Comparison of ENCODE assay signal across 29 mouse cellular contexts in the genomic region with DNA sequence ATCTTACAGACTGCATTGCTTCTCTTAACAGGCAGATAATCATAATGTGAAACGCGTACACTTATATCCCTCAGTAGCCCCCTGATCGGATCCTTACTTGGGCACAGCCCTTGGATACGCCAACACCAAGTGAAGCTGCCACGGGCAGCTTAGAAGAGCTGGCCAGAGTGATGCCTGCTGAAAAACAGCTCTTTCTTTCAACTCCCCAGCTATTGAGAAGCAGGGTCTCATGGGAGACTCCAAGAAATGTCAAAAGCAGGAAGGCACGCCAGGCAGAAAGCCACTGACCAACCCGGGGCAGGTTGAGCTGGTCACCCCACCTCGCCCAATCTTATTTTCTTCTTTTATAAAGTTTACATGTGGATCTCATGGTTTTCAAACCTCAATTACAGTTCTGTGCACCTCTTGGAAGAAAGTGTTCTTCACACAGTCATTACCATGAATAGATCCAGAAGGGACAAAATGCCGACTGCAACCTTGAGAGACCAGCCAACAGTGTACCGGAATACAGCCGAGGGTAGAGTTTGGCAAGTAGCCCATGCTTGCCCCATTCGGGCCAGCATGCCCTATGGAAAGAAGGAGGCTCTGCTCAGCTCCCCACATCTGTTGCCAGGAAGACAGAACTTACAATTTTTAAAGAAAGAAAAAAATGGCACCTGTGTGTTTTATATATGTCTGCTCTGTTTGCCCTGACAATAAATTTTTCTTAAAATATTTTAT. TPM values are rescaled to one million over a fixed set of nuclear protein-coding genes. Genes with fewer than 3 reads are reported as not detected.
DNase-seq lines count a peak whose midpoint lies in the region; ATAC-seq and TF ChIP-seq lines count a peak whose summit lies in the region.
"Had no signal": no experiment of that assay in that cellular context is flagged by ENCODE, and none has a peak within 500 bp of the region (broad histone marks: within the 10 kb centered on the region; RNA-seq: fewer than 3 reads in every experiment).

No protein-coding gene starts in this region.

- no peaks in the 10 kb centered on the region for H3K27me3 ChIP-seq in heart, embryonic 16.5 days (ENCODE audit: control insufficient read depth, insufficient read depth, low read length)
- no peaks in the 10 kb centered on the region for H3K27me3 ChIP-seq in hindbrain, postnatal 0 days (ENCODE audit: insufficient read depth, low read length)
- H3K27me3 ChIP-seq in hindbrain, embryonic 10.5 days (ENCODE audit: insufficient read depth, poor library complexity, severe bottlenecking), result no peaks in the 10 kb centered on the region
- H3K27me3 ChIP-seq: embryonic facial prominence, embryonic 12.5 days; forebrain, embryonic 15.5 days; limb, embryonic 12.5 days; liver, embryonic 15.5 days; midbrain, embryonic 15.5 days; neural tube, embryonic 12.5 days had no signal

- no peak overlapping the region for H3K4me3 ChIP-seq in heart, embryonic 16.5 days (ENCODE audit: low read length)
- no peak overlapping the region for H3K4me3 ChIP-seq in hindbrain, postnatal 0 days (ENCODE audit: low read length)
- H3K4me3 ChIP-seq in hindbrain, embryonic 10.5 days, result no peak overlapping the region
- H3K4me3 ChIP-seq: embryonic facial prominence, embryonic 12.5 days; forebrain, embryonic 15.5 days; heart, embryonic 10.5 days; left cerebral cortex, adult 2 months; limb, embryonic 12.5 days; liver, embryonic 15.5 days; midbrain, embryonic 15.5 days; neural tube, embryonic 12.5 days had no signal

- intact Hi-C loops in heart, postnatal 10 days (cut with DNase I), result no loop called here

- H3K4me2 ChIP-seq in heart, embryonic 16.5 days (ENCODE audit: low read depth, low read length), result no peak overlapping the region
- no peak overlapping the region for H3K4me2 ChIP-seq in hindbrain, postnatal 0 days (ENCODE audit: low read depth, low read length)
- H3K4me2 ChIP-seq: embryonic facial prominence, embryonic 12.5 days; forebrain, embryonic 15.5 days; limb, embryonic 12.5 days; liver, embryonic 15.5 days; lung, embryonic 14.5 days; midbrain, embryonic 15.5 days; neural tube, embryonic 12.5 days had no signal

- no peak overlapping the region for H3K9ac ChIP-seq in heart, embryonic 16.5 days (ENCODE audit: low read length)
- H3K9ac ChIP-seq in hindbrain, postnatal 0 days (replicated peaks; ENCODE audit: low read length), result no peak overlapping the region
- H3K9ac ChIP-seq: embryonic facial prominence, embryonic 12.5 days; forebrain, embryonic 15.5 days; limb, embryonic 12.5 days; liver, embryonic 15.5 days; lung, embryonic 14.5 days; midbrain, embryonic 15.5 days; neural tube, embryonic 12.5 days had no signal

- no peak for TF ChIP-seq CTCF in hindbrain, postnatal 0 days (IDR thresholded peaks at IDR 0.05; ENCODE audit: low read depth)

- H3K4me1 ChIP-seq in heart, embryonic 16.5 days (ENCODE audit: control insufficient read depth, insufficient read depth, low read length), result peaks cover 29% of the 10 kb centered on the region
- H3K4me1 ChIP-seq in hindbrain, postnatal 0 days (ENCODE audit: insufficient read depth, low read length), result no peaks in the 10 kb centered on the region
- H3K4me1 ChIP-seq in hindbrain, embryonic 10.5 days (replicated peaks), result no peaks in the 10 kb centered on the region
- H3K4me1 ChIP-seq: embryonic facial prominence, embryonic 12.5 days; forebrain, embryonic 15.5 days; limb, embryonic 12.5 days; liver, embryonic 15.5 days; midbrain, embryonic 15.5 days; neural tube, embryonic 12.5 days had no signal

- no peak for ATAC-seq in heart, embryonic 16.5 days (replicated peaks; ENCODE audit: extremely low read depth, insufficient read depth, low FRiP score)
- ATAC-seq in hindbrain, postnatal 0 days, result peak; percentile 78
- ATAC-seq: forebrain, embryonic 15.5 days; inflammation-experienced regulatory T-cells, adult 6 months; midbrain, embryonic 15.5 days; Patski had no signal

- DNase-seq in adrenal gland, postnatal 14 days, result peak; percentile 36
- DNase-seq in adrenal gland, adult 18-20 months (ENCODE audit: low spot score in 2 of 2), result no peak
- DNase-seq in heart, postnatal 10 days, result no peak
- DNase-seq in hindbrain, postnatal 0 days (ENCODE audit: low spot score), result peak; percentile 67
- no peak for DNase-seq in hindbrain, embryonic 10.5 days (ENCODE audit: low spot score)
- no peak for DNase-seq in spleen, postnatal 36 days (ENCODE audit: low spot score in 2 of 2)
- DNase-seq: cerebellum, adult 11-12 months; cerebellum, adult 9-11 months; embryo, embryonic 11 days; heart, postnatal 36 days; kidney, adult 11 months; kidney, postnatal 14 days; lung, embryonic 14.5 days; lung, postnatal 14 days; right cerebral cortex, postnatal 4 days; thymus, adult 2 months; thymus, postnatal 36 days had no signal

- no peaks in the 10 kb centered on the region for H3K9me3 ChIP-seq in heart, embryonic 16.5 days (replicated peaks; ENCODE audit: control insufficient read depth, low read length)
- no peaks in the 10 kb centered on the region for H3K9me3 ChIP-seq in hindbrain, postnatal 0 days (ENCODE audit: low read length)
- H3K9me3 ChIP-seq in hindbrain, embryonic 10.5 days, result no peaks in the 10 kb centered on the region
- H3K9me3 ChIP-seq: embryonic facial prominence, embryonic 12.5 days; forebrain, embryonic 15.5 days; heart, embryonic 10.5 days; limb, embryonic 12.5 days; liver, embryonic 15.5 days; midbrain, embryonic 15.5 days; neural tube, embryonic 12.5 days had no signal

- peaks cover 26% of the 10 kb centered on the region for H3K36me3 ChIP-seq in heart, embryonic 16.5 days (ENCODE audit: control insufficient read depth, insufficient read depth)
- H3K36me3 ChIP-seq in hindbrain, postnatal 0 days (ENCODE audit: insufficient read depth, low read length), result no peaks in the 10 kb centered on the region
- H3K36me3 ChIP-seq in hindbrain, embryonic 10.5 days, result peaks cover 11% of the 10 kb centered on the region; the same call in 1 of the 2 replicates
- H3K36me3 ChIP-seq: forebrain, embryonic 15.5 days; liver, embryonic 15.5 days; midbrain, embryonic 15.5 days; neural tube, embryonic 12.5 days had no signal

- WGBS in heart, embryonic 16.5 days, result 77% methylated on average over 12 of the region's 12 CpGs
- 71% methylated on average over 12 of the region's 12 CpGs for WGBS in hindbrain, postnatal 0 days
- WGBS in hindbrain, embryonic 10.5 days, result 89% methylated on average over 12 of the region's 12 CpGs

- peak overlapping the region; percentile 10; the same call in 1 of the 2 replicates for H3K27ac ChIP-seq in heart, embryonic 16.5 days (ENCODE audit: low read length)
- peak overlapping the region; percentile 52 for H3K27ac ChIP-seq in hindbrain, postnatal 0 days
- H3K27ac ChIP-seq in hindbrain, embryonic 10.5 days, result no peak overlapping the region
- H3K27ac ChIP-seq: embryonic facial prominence, embryonic 12.5 days; forebrain, embryonic 15.5 days; heart, embryonic 10.5 days; left cerebral cortex, adult 2 months; limb, embryonic 12.5 days; liver, embryonic 15.5 days; midbrain, embryonic 15.5 days; neural tube, embryonic 12.5 days had no signal

RNA-seq across cellular contexts. Expression of gene Ppp1r3c, which starts 7.6 kb away (rescaled TPM):
- total RNA-seq in adrenal gland, postnatal 14 days (2021), result 35.6 and 42.1 TPM in 2 replicates
- total RNA-seq in adrenal gland, adult 18-20 months (2021), result 10 to 100 TPM; 38.4 to 74.9 TPM
- polyA plus RNA-seq in heart, embryonic 16.5 days (2015; fragmentation: Nextera tagmentation; extraction: Ambion mirVana), result 105 and 117 TPM in 2 replicates
- total RNA-seq in heart, postnatal 10 days (2021), result 10 to 100 TPM; 72.2 to 86.1 TPM
- 27.2 and 33.6 TPM in 2 replicates for total RNA-seq in hindbrain, postnatal 0 days (2014; rRNA removed)
- 12.9 and 14.8 TPM in 2 replicates for polyA plus RNA-seq in hindbrain, postnatal 0 days (2015; fragmentation: Nextera tagmentation; extraction: Ambion mirVana)
- polyA plus RNA-seq in hindbrain, embryonic 10.5 days (2016; fragmentation: Nextera tagmentation; extraction: Ambion mirVana), result 2.6 and 4.5 TPM in 2 replicates
- total RNA-seq: MEL had no signal
- polyA plus RNA-seq: inflammation-experienced regulatory T-cells, adult 6 months had no signal

Comparison
In these comparisons a context has a peak if more than half of its experiments do, and no peak if none do; other contexts are left out.
1. DNase-seq: peak in adrenal gland, postnatal 14 days (single experiment) and hindbrain, postnatal 0 days (single experiment); none in adrenal gland, adult 18-20 months (0 of 2), heart, postnatal 10 days (0 of 2), hindbrain, embryonic 10.5 days (single experiment) and spleen, postnatal 36 days (0 of 2).